Mouse (Mus musculus) embryonic fibroblast, embryonic 13.5 days (primary cell): Measurements from ENCODE around the gene Prep.
A peak's percentile ranks its signal among the peaks of the same experiment; 100 is the strongest.

Source experiments
- CTCF ChIP-seq: IDR thresholded peaks from 2 replicates; pipeline ENCODE4 v1.5.1; 2011; ENCODE audit warnings: mild to moderate bottlenecking, control low read depth, low read length, moderate library complexity, borderline replicate concordance; ENCODE audit not compliant: insufficient read depth
- POLR2A ChIP-seq: IDR thresholded peaks from 2 replicates; pipeline ENCODE4 v1.6.1; 2011; ENCODE audit warnings: low read depth, mild to moderate bottlenecking, control low read depth, low read length, moderate library complexity

DNA sequence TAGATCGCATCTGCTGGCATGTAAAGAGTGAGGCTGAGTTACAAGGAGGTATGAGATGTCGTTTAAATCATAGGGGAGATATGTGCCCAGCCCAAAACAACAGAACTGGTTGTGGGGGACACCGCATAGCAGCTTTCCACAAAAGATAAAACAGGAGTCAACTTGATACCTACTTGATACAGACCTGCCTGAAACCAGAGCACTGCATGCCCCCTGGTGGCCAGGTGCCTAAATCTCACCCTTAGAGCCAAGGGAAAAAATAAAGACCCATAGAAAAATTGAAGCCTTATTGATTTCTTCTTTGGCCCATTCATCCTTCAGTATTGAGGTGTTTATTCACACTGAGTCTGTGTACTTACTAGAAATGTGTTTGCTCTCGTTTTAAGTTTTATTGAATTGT lies 65.4 kb downstream of the Prep start:
- peak; percentile 34; the same call in 1 of the 2 replicates for TF ChIP-seq CTCF
- TF ChIP-seq POLR2A = no peak
